Comparison of ENCODE assay signal across 20 mouse cellular contexts in the genomic region with DNA sequence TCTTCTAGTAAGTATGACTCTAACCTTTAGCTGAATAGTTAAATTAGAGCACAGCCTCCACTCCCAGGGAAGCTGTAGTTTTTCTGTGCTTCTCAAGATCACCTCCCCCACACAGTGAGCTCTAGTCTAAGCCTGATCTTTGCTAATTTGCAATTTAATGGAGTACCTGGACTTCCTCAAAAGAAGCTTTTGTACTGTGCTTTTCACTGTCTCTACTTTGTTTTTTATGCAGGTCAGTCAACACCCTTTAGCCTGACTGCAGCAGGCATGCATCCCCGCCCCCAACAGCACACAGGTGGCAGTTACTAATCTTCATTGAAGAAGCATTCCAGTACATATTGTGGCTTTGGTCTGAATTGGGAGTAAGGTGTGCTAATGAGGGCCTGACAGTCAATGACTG.
"Had no signal": no experiment of that assay in that cellular context is flagged by ENCODE, and none has a peak within 500 bp of the region (broad histone marks: within the 10 kb centered on the region; RNA-seq: fewer than 3 reads in every experiment).

No protein-coding gene starts in this region.

- H3K9ac ChIP-seq: liver, embryonic 15.5 days; liver, postnatal 0 days; lung, embryonic 15.5 days; midbrain, embryonic 12.5 days; neural tube, embryonic 13.5 days; neural tube, embryonic 15.5 days; stomach, embryonic 15.5 days had no signal

- H3K4me3 ChIP-seq: liver, embryonic 15.5 days; lung, embryonic 15.5 days; midbrain, embryonic 10.5 days; midbrain, embryonic 12.5 days; myocyte; neural tube, embryonic 13.5 days; neural tube, embryonic 15.5 days; stomach, embryonic 15.5 days had no signal

- H3K27ac ChIP-seq: liver, embryonic 15.5 days; lung, embryonic 15.5 days; midbrain, embryonic 10.5 days; midbrain, embryonic 12.5 days; neural tube, embryonic 13.5 days; neural tube, embryonic 15.5 days; stomach, embryonic 15.5 days; stomach, postnatal 0 days had no signal

- H3K27me3 ChIP-seq: liver, embryonic 15.5 days; lung, embryonic 15.5 days; midbrain, embryonic 12.5 days; neural tube, embryonic 13.5 days; neural tube, embryonic 15.5 days; stomach, embryonic 15.5 days had no signal

- DNase-seq: liver, postnatal 0 days; lung, adult 2 months; lung, postnatal 14 days; lung, postnatal 4 days; midbrain, embryonic 14.5 days; retina, postnatal 1 day; right cerebral cortex, adult 18-20 months; right cerebral cortex, postnatal 25 days; right cerebral cortex, postnatal 4 days; thymus, adult 2 months; thymus, postnatal 25 days had no signal

- H3K9me3 ChIP-seq: liver, embryonic 15.5 days; lung, embryonic 15.5 days; midbrain, embryonic 10.5 days; midbrain, embryonic 12.5 days; neural tube, embryonic 13.5 days; stomach, embryonic 15.5 days had no signal

- H3K36me3 ChIP-seq: liver, embryonic 15.5 days; lung, embryonic 15.5 days; midbrain, embryonic 10.5 days; midbrain, embryonic 12.5 days; neural tube, embryonic 13.5 days; neural tube, embryonic 15.5 days; stomach, embryonic 15.5 days had no signal

- H3K4me1 ChIP-seq: liver, embryonic 15.5 days; lung, embryonic 15.5 days; midbrain, embryonic 10.5 days; midbrain, embryonic 12.5 days; neural tube, embryonic 13.5 days; neural tube, embryonic 15.5 days; stomach, embryonic 15.5 days had no signal
